Mouse (Mus musculus): ENCODE data around the gene Kctd11.
"Not testable (repeated sequence)": the region's sequence is repeated elsewhere in the genome, so short reads cannot be mapped to it uniquely, and the experiment has no call there.

Gene Kctd11

DNA sequence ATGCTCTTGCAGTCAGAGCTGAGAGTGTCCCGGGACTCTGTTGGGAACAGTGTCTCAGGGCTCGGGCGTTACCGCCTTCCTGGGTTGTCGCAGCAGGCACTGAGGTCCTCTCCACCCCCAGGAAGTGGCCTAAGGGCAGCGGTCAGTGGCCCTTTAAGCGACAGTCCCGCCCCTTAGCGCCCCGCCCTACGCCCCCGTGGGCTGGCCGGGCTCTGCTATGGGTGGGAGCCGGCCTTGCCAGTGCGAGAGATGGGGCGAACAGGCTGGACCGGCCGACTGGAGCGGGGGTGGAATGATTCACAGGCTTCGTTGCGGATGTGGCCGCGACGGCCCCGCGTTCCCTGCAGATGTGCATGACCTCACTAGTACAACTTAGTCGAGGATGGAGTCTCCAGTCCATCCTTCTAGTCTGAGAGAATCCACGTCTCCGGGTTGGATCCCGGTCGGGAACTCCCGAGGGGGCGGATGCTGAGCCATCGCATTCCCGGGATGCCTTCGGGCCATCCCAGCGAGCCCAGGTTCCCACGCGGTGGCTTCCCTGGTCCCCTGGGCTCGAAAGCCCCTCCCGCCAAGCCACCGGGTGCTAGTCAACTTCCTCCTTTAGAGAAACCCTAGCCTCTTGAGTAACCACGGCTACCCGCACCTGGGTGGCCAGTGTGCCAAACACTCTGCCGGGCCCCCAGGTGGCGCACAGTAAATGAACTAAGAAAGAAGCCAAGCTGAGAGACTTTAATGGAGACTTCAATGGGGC, at the start of gene Kctd11:
Gene Kctd11, minus strand, starts transcription at position 554 of the 751 bp plus-strand sequence.
- peak; percentile 95 for DNase-seq (ENCODE audit: low spot score)

DNA sequence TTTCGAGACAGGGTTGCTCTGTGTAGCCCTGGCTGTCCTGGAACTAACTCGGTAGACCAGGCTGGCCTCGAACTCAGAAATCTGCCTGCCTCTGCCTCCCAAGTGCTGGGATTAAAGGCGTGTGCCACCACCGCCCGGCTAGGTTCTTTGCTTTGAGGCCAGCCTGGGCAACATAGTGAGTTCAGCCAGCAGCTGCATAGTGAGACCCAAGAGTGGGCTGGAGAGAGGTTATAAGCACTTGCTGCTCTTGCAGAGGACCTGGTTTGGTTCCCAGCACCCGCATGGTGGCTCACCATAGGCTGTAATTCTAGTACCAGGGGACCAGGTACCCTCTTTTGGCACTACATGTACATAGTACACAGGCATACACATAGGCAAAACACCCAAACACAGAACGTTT, 49.0 kb upstream of the Kctd11 start:
- DNase-seq (ENCODE audit: low spot score) = not testable (repeated sequence)

DNA sequence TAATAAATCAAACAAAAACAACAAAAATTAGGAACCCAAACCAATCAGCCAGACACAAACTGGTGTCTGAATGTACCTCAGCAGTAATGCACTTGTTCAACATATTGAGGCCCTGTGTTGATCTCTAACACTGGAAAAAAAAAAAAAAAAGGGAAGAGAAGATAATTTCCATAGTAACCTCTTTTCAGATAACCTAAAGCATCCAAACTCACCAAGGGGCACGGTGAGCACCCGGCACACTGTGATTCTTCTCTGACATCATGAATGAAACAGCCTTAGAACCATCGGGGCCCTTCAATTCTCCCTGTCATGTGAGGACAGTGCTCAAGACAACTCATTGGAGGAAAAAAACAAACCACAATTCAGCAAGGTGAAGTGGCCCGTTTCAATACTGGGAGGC, 48.5 kb upstream of the Kctd11 start:
- no peak for DNase-seq (ENCODE audit: low spot score)

DNA sequence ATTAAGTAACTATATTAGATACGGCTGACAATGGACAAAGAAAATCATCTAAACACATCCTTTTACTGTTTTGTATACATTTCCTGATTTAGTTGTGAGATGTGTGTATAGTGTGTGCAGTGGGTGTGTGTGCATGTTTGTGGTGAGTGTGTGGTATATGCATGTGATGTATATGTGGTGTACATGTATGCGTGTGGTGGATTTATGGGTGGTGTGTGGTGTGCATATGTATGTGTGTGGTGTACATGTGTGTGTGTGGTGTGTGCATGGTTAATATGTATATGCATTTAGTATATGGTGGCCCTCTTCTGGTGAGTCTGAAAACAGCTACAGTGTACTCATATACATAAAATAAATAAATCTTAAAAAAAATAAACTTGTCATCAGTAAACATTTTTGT, 46.3 kb upstream of the Kctd11 start:
- no peak for DNase-seq (ENCODE audit: low spot score)

DNA sequence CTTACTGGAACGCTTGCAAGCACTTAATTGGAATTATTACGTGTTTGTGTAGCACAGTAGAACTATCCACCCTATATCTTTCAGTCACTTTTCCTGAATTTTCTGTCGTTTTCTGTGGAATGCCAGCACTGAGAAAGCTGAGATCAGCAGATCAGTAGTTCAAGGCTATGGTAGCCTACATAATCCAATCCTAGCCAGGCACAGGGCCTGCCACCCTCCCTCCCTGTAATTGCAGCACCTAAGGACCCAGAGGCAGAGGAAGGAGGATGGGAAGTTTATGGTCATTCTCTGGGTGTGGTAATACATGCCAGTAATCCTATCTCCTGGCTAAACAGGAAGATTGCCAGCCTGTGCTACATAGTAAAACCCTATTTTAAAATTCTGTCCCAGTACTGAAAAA, 41.6 kb upstream of the Kctd11 start:
- DNase-seq (ENCODE audit: low spot score) = no peak

DNA sequence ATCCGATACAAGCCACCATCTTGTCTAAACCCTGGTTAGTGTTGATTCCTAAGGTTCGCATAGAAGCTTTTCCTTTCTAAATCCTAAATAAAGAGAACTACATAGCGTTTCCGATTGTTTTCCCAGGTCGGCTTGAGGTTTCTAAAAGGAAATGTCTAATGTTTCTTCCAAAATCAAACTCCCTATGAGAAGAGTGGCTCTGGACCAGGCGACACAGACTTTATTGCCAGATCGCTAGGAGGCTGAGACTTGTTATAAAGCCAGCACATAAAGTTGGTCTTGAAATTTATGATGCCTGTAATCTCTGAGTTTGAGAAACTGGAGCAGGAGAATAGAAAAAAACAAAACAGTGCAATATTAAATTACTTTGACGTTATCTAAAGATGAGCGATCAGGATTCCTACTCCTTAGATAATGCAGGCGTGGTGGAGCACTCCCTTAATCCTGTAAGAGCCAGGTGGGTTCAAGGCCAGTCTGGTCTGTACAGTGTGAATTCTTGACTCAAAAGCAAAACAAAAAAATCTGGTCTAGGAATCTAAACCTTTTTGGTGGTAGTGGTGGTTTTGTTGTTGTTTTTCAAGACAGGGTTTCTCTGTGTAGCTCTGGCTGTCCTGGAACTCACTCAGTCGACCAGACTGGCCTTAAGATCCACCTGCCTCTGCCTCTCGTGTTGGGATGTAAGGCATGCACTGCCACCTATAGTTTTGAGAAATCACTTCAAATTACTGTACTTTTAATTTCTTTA, 41.0 kb upstream of the Kctd11 start:
- DNase-seq (ENCODE audit: low spot score) = no peak

DNA sequence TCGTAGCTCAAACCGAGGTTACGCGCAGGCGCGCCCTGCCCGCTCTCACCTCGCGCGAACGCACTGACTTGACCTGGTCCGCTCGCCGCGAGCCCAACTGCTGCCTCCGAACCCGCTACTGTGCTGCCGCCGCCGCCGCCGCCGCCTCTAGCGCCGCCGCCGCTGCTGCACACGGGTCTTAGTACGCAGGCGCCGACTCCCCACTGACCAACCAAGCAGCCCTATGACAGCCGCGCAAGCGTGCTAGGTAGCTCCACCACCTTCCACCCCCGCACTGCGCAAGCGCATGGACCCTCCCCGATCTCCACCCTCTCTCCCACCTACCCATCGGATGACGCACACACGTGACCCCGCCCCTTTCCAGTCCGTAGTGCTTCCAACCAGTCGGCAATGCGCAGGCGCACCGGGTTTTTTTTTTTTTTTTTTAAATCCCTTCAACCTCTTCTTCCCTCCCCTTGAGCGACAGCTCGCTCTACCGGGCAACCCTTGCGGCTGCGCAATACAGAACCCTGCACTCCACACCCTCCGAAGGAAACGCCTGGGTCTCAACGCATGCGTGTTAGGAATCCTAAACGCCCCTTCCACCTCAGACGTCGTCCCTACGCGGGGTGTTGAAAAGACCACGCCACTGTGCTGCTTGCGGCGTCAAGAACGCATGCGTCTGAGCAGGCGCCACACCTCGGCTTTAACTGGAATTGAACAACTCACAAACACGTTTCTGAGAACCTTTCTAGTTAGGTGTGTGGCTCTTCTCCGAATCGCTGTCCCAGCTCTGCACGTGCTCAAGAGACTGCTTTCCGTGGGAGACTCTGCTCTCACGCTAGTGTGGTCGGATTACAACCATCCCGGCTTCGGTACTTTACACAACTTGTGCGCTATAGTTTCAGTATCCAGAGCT, 40.2 kb upstream of the Kctd11 start, which contains the start of gene Eif5a:
Gene Eif5a, minus strand, starts transcription at position 845 of the 898 bp plus-strand sequence.
- peak; percentile 100 for DNase-seq (ENCODE audit: low spot score)

DNA sequence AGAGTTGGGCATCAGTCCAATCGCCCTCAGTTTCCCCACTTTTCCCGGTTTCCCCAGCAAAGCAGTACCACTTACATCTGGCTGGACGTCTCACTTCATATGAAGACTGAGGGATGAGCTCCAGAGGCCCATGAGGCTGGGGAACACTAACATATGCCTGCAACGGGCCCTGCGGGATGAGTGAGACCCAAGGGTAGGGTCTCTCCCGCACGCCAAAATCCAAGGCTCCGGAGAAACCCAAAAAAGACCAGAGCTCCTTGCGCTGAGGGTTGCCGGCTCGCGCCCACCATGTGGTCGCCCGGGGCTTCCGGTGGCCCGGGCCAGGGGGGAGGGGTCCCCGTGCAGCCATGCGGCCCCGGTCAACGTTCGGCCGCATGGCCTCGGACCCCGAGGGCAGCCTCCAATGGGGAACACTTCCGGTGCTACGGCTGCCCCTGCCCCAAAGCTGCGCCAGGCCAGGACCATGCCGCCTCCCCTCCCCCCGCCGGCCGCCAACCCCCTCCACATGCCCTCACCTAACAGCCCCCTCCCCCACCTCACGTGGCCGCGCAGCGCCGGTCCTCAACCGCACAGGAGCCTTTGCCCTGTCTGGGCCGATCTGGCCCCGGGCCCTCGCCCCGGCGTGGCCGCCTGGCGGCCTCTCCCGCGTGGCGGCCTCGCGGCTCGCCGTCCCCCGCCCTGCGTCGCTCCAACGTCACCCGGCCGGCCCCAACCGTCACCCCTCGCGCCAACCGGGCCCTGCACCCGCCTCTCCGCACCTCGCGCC, 39.2 kb upstream of the Kctd11 start:
- no peak for DNase-seq (ENCODE audit: low spot score)

DNA sequence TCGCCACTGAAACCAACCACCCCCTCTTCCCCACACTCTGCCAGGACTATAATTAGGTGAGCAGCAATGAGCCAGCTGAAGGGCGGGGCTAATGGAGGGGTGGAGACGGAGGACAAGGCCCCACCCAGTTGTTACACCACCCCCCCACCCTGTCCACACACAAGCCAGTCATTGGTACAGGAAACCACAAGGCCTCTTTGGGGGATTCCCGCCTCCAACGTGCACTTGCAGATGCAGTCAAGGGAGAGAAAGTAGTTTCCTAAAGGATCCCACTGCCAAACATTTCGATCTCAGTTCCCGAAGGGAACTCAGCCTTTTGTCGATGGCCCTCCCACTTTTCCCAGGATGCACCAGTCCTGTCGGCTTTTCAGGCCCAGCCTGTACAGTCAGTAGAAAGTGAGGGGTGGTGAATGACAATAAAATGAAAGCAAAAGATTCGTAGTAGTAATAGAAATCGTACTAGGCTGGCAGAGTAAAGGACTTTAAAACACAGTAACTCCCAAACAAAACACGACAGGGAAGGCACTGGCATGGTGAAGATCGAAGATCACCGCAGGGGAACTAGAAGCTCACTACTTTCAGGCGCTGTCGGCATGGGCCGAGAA, 38.6 kb upstream of the Kctd11 start:
- peak; percentile 81 for DNase-seq (ENCODE audit: low spot score)

DNA sequence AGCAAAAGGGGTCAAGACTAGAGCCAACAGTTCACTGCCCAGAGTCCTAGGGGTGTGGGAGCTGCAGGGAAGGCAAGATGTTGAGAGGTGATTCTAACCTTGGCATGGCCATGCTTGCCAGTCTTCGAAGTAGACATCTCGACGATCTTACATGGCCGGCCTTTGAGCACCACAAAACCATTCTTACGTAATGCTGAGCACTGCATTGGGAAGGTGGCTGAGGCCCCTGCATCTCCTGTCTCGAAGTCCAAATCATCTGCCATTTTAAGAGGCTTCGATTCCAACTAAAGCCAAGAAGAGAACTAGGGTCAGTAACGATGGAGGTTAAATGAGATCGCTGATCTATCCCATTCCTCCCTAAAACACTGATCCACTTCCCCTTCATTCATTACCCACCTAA, 37.8 kb upstream of the Kctd11 start:
- no peak for DNase-seq (ENCODE audit: low spot score)

DNA sequence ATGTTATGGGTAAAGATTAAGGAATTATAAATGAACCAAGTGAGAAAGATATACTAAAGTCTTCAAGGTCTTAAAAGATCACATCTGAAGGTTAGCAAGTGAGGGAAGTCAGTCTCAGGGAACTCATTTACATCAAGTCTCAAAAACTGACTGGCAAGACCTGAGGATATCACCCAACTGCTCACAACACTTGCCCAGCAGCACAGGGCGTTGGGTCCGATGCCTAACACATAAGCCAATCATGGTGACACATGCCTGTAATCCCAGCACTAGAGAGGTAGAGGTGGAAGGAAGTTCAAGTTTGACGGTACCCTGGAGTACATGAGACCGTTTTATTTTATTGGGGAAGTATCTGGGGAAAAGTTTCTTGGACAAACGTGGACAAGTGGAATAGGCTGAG, 36.9 kb upstream of the Kctd11 start:
- DNase-seq (ENCODE audit: low spot score) = no peak

DNA sequence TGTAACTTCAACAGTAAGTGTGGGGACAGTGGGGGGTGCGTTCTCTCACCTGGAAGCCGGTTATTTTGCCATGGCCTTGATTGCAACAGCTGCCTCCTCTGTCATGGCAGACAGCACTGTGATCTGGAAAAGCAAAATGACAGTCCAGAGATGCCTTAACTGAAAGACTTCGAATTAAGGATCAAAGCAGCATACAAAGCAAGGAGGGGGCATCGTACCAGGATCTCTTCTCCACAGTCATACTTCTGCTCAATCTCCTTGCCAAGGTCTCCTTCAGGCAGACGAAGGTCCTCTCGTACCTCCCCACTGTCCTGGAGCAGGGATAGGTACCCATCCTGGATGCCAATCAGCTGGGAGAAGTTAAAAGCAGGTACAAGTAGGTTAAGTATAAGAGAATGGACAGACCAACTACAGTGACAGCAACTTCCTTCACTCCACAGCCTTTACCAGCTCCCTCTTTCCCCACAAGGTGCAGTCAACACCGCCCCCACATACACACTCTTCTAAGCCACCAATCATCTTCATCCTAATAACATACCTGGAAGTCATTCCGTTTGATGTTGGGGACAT, 36.3 kb upstream of the Kctd11 start:
- no peak for DNase-seq (ENCODE audit: low spot score)

DNA sequence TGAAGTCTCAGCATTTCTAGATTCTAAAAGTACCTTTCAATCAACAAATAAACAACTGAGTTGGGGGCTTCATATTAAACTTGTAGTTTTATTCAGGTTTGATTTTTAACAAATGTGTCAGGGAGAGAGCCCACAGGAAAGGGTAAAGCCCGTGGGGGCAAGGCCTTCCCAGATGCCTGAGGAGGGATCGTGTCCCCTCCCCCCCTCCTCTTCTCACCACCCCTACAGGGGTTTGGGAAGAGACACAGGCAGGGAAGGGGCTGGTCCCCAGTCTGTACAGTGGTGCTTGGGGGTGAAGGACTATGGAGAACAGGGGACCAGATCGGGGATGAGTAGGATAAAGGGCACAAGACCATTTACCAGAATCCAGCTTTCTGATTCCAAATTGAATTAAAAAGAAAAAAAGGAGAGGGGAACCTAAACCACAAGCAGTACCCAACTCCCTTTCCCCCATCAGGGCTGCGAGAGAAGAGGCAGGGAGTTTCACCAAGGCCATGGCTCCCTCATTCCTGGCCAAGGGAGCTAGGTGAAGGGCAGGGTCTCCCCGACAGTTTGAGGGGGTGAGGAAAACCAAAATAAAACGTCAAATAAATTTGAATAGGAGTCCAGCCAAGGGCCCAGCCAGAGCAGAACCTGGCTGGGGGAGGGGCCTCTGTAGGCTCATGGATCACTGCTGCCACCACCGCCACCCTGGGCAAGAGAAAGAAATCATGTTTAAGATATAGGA, 35.6 kb upstream of the Kctd11 start:
- DNase-seq (ENCODE audit: low spot score) = not testable (repeated sequence)

DNA sequence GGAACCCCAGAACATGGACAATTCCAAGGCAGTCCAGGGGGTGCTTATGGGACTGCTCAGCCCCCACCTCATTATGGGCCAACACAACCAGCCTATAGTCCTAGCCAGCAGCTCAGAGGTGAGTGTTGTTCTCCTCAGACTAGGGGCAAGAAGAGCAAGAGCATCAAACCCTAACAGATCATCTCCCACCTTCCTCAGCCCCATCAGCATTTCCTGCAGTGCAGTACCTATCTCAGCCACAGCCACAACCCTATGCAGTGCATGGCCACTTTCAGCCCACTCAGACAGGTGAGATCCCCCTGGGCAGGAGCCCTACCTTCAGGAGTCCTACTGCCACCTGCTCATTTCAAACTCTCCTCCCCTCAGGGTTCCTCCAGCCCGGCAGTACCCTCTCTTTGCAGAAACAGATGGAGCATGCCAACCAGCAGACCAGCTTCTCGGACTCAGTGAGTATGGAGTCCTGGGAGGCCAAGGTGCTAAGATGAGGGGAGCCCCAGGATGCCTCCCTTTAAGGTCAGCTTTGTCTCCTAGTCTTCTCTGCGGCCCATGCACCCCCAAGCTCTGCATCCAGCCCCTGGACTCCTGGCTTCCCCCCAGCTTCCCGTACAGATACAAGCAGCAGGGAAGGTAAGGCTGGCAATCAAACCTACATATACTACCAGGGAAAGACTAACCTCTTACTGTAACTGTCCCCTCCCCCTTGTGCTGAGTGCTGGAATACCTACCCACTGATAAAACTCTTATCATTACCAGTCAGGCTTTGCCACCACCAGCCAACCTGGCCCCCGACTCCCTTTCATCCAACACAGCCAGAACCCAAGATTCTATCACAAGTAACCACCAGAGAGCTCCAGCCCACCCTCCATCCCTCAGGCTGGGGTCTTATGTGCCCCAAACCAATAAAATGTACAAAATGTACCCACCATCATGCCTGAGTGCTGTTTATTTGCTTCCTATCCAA, 34.7 kb upstream of the Kctd11 start:
- no peak for DNase-seq (ENCODE audit: low spot score)

DNA sequence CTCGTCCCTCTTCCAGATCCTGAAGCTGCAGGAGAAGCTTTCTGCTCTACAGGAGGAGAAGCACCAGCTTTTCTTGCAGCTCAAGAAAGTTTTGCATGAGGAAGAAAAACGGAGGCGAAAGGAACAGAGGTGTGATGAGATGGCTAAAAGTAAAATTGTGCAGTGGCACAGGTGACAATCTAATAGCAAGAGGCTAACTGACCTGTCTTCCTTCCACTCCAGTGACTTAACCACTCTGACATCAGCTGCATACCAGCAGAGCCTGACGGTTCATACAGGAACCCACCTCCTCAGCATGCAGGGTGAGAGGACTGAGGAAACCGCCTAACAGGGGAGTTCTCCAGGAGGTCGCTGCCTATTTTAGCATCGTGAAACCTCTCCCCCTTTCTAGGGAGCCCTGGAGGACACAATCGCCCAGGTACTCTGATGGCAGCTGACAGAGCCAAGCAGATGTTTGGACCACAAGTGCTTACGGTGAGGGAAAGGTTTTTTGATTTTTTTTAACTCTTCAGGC, 33.8 kb upstream of the Kctd11 start:
- no peak for DNase-seq (ENCODE audit: low spot score)

DNA sequence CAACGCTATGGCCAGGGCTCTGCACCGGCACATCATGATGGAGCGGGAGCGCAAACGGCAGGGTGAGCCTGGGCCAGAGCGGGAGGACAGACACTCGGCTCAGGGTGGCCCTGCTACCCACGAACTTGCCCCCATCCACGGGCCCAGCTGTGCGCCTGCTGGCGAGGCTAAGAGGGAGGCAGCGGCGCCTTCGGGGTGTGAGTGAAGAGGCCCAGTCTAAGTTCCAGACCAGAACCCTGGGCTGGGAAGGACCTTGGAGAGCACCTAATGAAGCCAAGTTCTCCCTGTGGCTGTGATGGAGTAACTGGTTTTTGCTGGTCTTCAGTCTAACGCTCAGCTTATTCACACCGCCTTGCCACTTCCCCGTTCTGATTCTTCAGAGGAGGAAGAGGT, 33.2 kb upstream of the Kctd11 start:
- DNase-seq (ENCODE audit: low spot score) = no peak

DNA sequence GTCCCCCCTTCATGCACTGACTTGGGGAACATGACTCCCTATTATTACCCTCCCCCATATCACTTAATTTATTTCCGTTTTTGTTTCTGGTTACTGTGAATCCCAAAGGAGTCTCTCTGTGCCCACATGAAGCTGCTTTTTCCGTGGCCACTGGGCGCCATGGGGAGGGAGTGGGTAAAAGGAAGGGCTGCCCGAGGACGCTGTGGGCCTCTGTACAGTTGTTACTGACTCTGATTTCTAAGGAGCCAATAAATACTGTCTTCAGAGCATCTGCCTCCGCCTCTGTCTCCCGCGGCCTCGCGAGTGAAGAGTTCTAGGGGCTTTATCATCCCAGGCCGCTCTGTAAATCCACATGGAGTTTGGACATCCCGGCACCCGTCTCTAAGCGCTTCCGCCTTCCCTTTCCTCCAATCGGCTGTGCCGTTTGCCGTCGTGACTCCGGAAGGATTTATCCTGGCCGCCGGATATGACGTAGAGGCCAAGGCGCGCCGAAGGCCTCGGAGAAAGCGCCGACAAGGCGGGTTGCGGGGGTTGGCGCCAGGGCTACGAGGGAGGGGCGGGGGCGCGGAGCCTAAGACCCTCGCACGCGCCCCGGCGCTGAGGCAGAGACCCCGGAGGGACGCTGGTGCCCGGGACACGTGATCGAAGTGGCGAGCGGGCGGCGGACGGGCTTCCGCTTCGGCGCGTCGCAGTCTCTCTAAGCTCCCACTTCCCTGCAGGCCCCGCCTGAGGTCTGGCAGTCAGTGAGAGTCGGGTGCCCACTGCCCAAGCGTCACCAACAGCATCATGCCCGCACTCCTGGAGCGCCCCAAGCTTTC, 32.6 kb upstream of the Kctd11 start, which contains the start of gene Gps2:
Gene Gps2, plus strand, starts transcription at position 335 of the 818 bp plus-strand sequence.
- peak; percentile 92 for DNase-seq (ENCODE audit: low spot score)
